Mouse (Mus musculus) heart, embryonic 10.5 days (tissue): ENCODE data around the gene Gabbr2. TPM values are rescaled to one million over a fixed set of nuclear protein-coding genes. Genes with fewer than 3 reads are reported as not detected.

Source experiments
- DNase-seq: peaks from one replicate; pipeline ENCODE4 v3.0.0-alpha.2; 2017; ENCODE audit warnings: low spot score
- H3K27ac ChIP-seq: fragments of 300-500 bp; sonication (generic); 2 replicates; pipeline ENCODE4 v1.5.1; 2016; ENCODE audit warnings: mild to moderate bottlenecking
- H3K27me3 ChIP-seq: fragments of 300-500 bp; sonication (generic); 2 replicates; pipeline ENCODE4 v1.6.1; 2016; ENCODE audit warnings: mild to moderate bottlenecking; ENCODE audit not compliant: poor library complexity, insufficient read depth, severe bottlenecking
- H3K36me3 ChIP-seq: fragments of 300-500 bp; sonication (generic); 2 replicates; pipeline ENCODE4 v1.6.1; 2016; ENCODE audit warnings: mild to moderate bottlenecking, moderate library complexity
- H3K4me1 ChIP-seq: fragments of 300-500 bp; sonication (generic); 2 replicates; pipeline ENCODE4 v1.6.1; 2016; ENCODE audit warnings: mild to moderate bottlenecking
- H3K4me3 ChIP-seq: fragments of 300-500 bp; sonication (generic); 2 replicates; pipeline ENCODE4 v1.5.1; 2016; ENCODE audit warnings: mild to moderate bottlenecking, moderate library complexity
- H3K9me3 ChIP-seq: fragments of 300-500 bp; sonication (generic); 2 replicates; pipeline ENCODE4 v1.6.1; 2016; ENCODE audit warnings: mild to moderate bottlenecking, moderate library complexity
- WGBS: fragments of 180-500 bp; shearing (Covaris S2); methylation state at CpG from one replicate; pipeline ENCODE4 v1.1.7; 2016; 5-methylcytosine and 5-hydroxymethylcytosine counted together
- polyA plus RNA-seq: library from polyadenylated mRNA; unstranded; fragments of >200 nt; fragmentation: Nextera tagmentation; extraction: Ambion mirVana; gene quantifications from 2 replicates; pipeline ENCODE4 v1.2.1, GENCODE M21; 2016

Gabbr2 gene
- polyA plus RNA-seq, 1 experiment from 2014 or later: 0.13 TPM

GRCm38 (mm10) chr4:46614641-46615040 lies 377.0 kb downstream of the Gabbr2 start:
- peaks cover 8% of the 10 kb centered on the region; the same call in 1 of the 2 replicates for H3K4me1 ChIP-seq
- no peak for DNase-seq
- WGBS: 64% methylated on average over 9 of the region's 9 CpGs
- H3K36me3 ChIP-seq: no peaks in the 10 kb centered on the region
- H3K27ac ChIP-seq: no peak overlapping the region
- peaks cover 80% of the 10 kb centered on the region for H3K27me3 ChIP-seq
- H3K9me3 ChIP-seq: no peaks in the 10 kb centered on the region
- H3K4me3 ChIP-seq: no peak overlapping the region

GRCm38 (mm10) chr4:46613618-46614017 lies 378.1 kb downstream of the Gabbr2 start:
- H3K4me1 ChIP-seq: peaks cover 8% of the 10 kb centered on the region; the same call in 1 of the 2 replicates
- H3K9me3 ChIP-seq: no peaks in the 10 kb centered on the region
- H3K36me3 ChIP-seq: no peaks in the 10 kb centered on the region
- peaks cover 80% of the 10 kb centered on the region for H3K27me3 ChIP-seq
- 50% methylated on average over 12 of the region's 12 CpGs for WGBS
- H3K4me3 ChIP-seq: no peak overlapping the region
- DNase-seq: no peak
- H3K27ac ChIP-seq: no peak overlapping the region

Other genes with a start within 250 kb of the Gabbr2 start
- gene Anks6, start 65.6 kb upstream of the Gabbr2 start, polyA plus RNA-seq: 1.8 and 2.0 TPM in 2 replicates
- 1.3 and 2.2 TPM in 2 replicates for gene Galnt12, start 100.0 kb upstream of the Gabbr2 start, polyA plus RNA-seq
- 1.1 and 1.5 TPM in 2 replicates for gene Col15a1, start 216.3 kb upstream of the Gabbr2 start, polyA plus RNA-seq